Mouse (Mus musculus): Measurements from ENCODE around the gene Fam19a2.

Fam19a2 gene

GRCm38 (mm10) chr10:123263876-123264309 lies at the start of gene Fam19a2:
Gene Fam19a2 (plus strand): TSS chr10:123263996.
- in situ Hi-C loops (cut with MboI; ENCODE audit: unreplicated experiment in 2 of 2): loop anchor here in 1 of 2 experiments (25.0 kb wide), 1 partner anchor 702 kb away; no protein-coding TSS in a partner anchor

GRCm38 (mm10) chr10:123222785-123223184 lies 41.0 kb upstream of the Fam19a2 start:
- in situ Hi-C loops (cut with MboI; ENCODE audit: unreplicated experiment in 2 of 2): loop anchor here in 1 of 2 experiments (25.0 kb wide), 1 partner anchor 435 kb away; no protein-coding TSS in a partner anchor

GRCm38 (mm10) chr10:123229420-123229819 lies 34.4 kb upstream of the Fam19a2 start:
- in situ Hi-C loops (cut with MboI; ENCODE audit: unreplicated experiment in 2 of 2): no loop called here

GRCm38 (mm10) chr10:123248063-123248462 lies 15.7 kb upstream of the Fam19a2 start:
- in situ Hi-C loops (cut with MboI; ENCODE audit: unreplicated experiment in 2 of 2): no loop called here

- in situ Hi-C loops (cut with MboI; ENCODE audit: unreplicated experiment in 2 of 2): loop anchor here (10.0 to 25.0 kb wide), 4 partner anchors 217 to 697 kb away; no protein-coding TSS in a partner anchor
These were observed 11.9 kb upstream of the Fam19a2 start for GRCm38 (mm10) chr10:123251904-123252303.

GRCm38 (mm10) chr10:123254299-123254698 lies 9.5 kb upstream of the Fam19a2 start:
- in situ Hi-C loops (cut with MboI; ENCODE audit: unreplicated experiment in 2 of 2): loop anchor here (10.0 to 25.0 kb wide), 4 partner anchors 219 to 699 kb away; no protein-coding TSS in a partner anchor

GRCm38 (mm10) chr10:123255674-123256348 lies 8.0 kb upstream of the Fam19a2 start:
- in situ Hi-C loops (cut with MboI; ENCODE audit: unreplicated experiment in 2 of 2): loop anchor here (5.0 to 25.0 kb wide), 5 partner anchors 221 to 701 kb away; no protein-coding TSS in a partner anchor

- in situ Hi-C loops (cut with MboI; ENCODE audit: unreplicated experiment in 2 of 2): loop anchor here in 1 of 2 experiments (25.0 kb wide), 1 partner anchor 702 kb away; no protein-coding TSS in a partner anchor
These were observed 830 bp downstream of the Fam19a2 start for GRCm38 (mm10) chr10:123264461-123265191.

- in situ Hi-C loops (cut with MboI; ENCODE audit: unreplicated experiment in 2 of 2): loop anchor here in 1 of 2 experiments (25.0 kb wide), 1 partner anchor 703 kb away; no protein-coding TSS in a partner anchor
These were observed 1.5 kb downstream of the Fam19a2 start for GRCm38 (mm10) chr10:123265241-123265790.

- in situ Hi-C loops (cut with MboI; ENCODE audit: unreplicated experiment in 2 of 2): loop anchor here in 1 of 2 experiments (25.0 kb wide), 1 partner anchor 706 kb away; no protein-coding TSS in a partner anchor
These were observed 4.8 kb downstream of the Fam19a2 start for GRCm38 (mm10) chr10:123268568-123268967.

GRCm38 (mm10) chr10:123274554-123274953 lies 10.8 kb downstream of the Fam19a2 start:
- in situ Hi-C loops (cut with MboI; ENCODE audit: unreplicated experiment in 2 of 2): loop anchor here in 1 of 2 experiments (25.0 kb wide), 1 partner anchor 712 kb away; no protein-coding TSS in a partner anchor

GRCm38 (mm10) chr10:123307300-123307699 lies 43.5 kb downstream of the Fam19a2 start:
- in situ Hi-C loops (cut with MboI; ENCODE audit: unreplicated experiment in 2 of 2): no loop called here

- in situ Hi-C loops (cut with MboI; ENCODE audit: unreplicated experiment in 2 of 2): no loop called here
These were observed 62.5 kb downstream of the Fam19a2 start for GRCm38 (mm10) chr10:123326271-123326670.

GRCm38 (mm10) chr10:123341280-123341679 lies 77.5 kb downstream of the Fam19a2 start:
- in situ Hi-C loops (cut with MboI; ENCODE audit: unreplicated experiment in 2 of 2): no loop called here

GRCm38 (mm10) chr10:123342591-123343236 lies 78.9 kb downstream of the Fam19a2 start:
- in situ Hi-C loops (cut with MboI; ENCODE audit: unreplicated experiment in 2 of 2): no loop called here

- in situ Hi-C loops (cut with MboI; ENCODE audit: unreplicated experiment in 2 of 2): no loop called here
These were observed 82.5 kb downstream of the Fam19a2 start for GRCm38 (mm10) chr10:123346301-123346700.

- in situ Hi-C loops (cut with MboI; ENCODE audit: unreplicated experiment in 2 of 2): no loop called here
These were observed 89.9 kb downstream of the Fam19a2 start for GRCm38 (mm10) chr10:123353667-123354066.

- in situ Hi-C loops (cut with MboI; ENCODE audit: unreplicated experiment in 2 of 2): no loop called here
These were observed 93.2 kb downstream of the Fam19a2 start for GRCm38 (mm10) chr10:123357010-123357409.

GRCm38 (mm10) chr10:123360492-123360891 lies 96.7 kb downstream of the Fam19a2 start:
- in situ Hi-C loops (cut with MboI; ENCODE audit: unreplicated experiment in 2 of 2): no loop called here

- in situ Hi-C loops (cut with MboI; ENCODE audit: unreplicated experiment in 2 of 2): no loop called here
These were observed 100.8 kb downstream of the Fam19a2 start for GRCm38 (mm10) chr10:123364628-123365027.

All from v-Abl transformed pro-B cells (cell line).